9 mouse cellular contexts compared by ENCODE assay signal in the genomic region with DNA sequence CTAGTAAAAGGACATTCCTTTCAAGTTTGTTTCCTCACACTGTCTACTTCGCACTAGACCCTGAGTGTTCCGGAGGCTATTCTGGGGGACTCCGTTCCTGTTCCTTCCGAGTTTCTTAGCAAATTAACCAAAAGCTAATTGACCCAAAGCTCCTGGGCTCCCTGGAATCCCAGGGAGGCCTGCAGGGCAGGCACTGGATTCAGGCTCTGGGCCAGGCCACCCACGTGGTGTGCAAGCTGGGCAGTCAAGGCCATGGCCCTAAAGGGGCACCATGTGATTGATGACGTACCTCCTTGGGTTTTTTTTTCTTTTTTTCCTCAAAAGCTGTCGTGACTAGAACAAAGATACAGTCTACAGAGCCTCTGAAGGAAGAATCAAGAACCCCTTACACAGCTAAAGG.
A peak's percentile ranks its signal among the peaks of the same experiment; 100 is the strongest.
DNase-seq lines count a peak whose midpoint lies in the region; ATAC-seq and TF ChIP-seq lines count a peak whose summit lies in the region.
"Had no signal": no experiment of that assay in that cellular context is flagged by ENCODE, and none has a peak within 500 bp of the region (broad histone marks: within the 10 kb centered on the region; RNA-seq: fewer than 3 reads in every experiment).

No protein-coding gene starts in this region.

- H3K27ac ChIP-seq in forebrain, postnatal 0 days (ENCODE audit: low read depth, low read length): no peak overlapping the region
- H3K27ac ChIP-seq in forebrain, embryonic 11.5 days (ENCODE audit: low read depth, low read length): no peak overlapping the region
- H3K27ac ChIP-seq: hindbrain, embryonic 14.5 days; liver, embryonic 12.5 days had no signal

- no peak overlapping the region for H3K4me3 ChIP-seq in forebrain, postnatal 0 days (ENCODE audit: low read depth, low read length)
- H3K4me3 ChIP-seq in forebrain, embryonic 11.5 days (ENCODE audit: low read depth, low read length): no peak overlapping the region
- H3K4me3 ChIP-seq: liver, embryonic 12.5 days had no signal

- H3K36me3 ChIP-seq in forebrain, postnatal 0 days (ENCODE audit: insufficient read depth): no peaks in the 10 kb centered on the region
- no peaks in the 10 kb centered on the region for H3K36me3 ChIP-seq in forebrain, embryonic 11.5 days (ENCODE audit: control insufficient read depth, insufficient read depth, low read length)
- H3K36me3 ChIP-seq: liver, embryonic 12.5 days had no signal

- WGBS in forebrain, postnatal 0 days: 39% methylated on average over 7 of the region's 7 CpGs
- WGBS in forebrain, embryonic 11.5 days: 53% methylated on average over 7 of the region's 7 CpGs

- no peak for DNase-seq in forebrain, postnatal 0 days
- no peak for DNase-seq in forebrain, embryonic 11.5 days (ENCODE audit: low spot score)
- DNase-seq in Muller cell, postnatal 12 days (ENCODE audit: inconsistent ontology term): peak; percentile 14
- DNase-seq in adipocyte (ENCODE audit: low spot score): peak; percentile 8
- DNase-seq in kidney, adult 8-10 months: peak; percentile 14 to 32
- no peak for DNase-seq in heart, postnatal 36 days

- H3K4me2 ChIP-seq in forebrain, postnatal 0 days (ENCODE audit: low read depth): no peak overlapping the region
- no peak overlapping the region for H3K4me2 ChIP-seq in forebrain, embryonic 11.5 days (ENCODE audit: low read depth, low read length, severe bottlenecking)
- H3K4me2 ChIP-seq: hindbrain, embryonic 14.5 days; liver, embryonic 12.5 days had no signal

- ATAC-seq in forebrain, postnatal 0 days: peak; percentile 71
- ATAC-seq in forebrain, embryonic 11.5 days (replicated peaks; ENCODE audit: low FRiP score): no peak
- no peak for ATAC-seq in megakaryocyte-erythroid progenitor cell, adult 5-6 weeks (replicated peaks; ENCODE audit: low FRiP score, low TSS enrichment, poor library complexity, severe bottlenecking)
- ATAC-seq: liver, embryonic 12.5 days had no signal

- H3K9ac ChIP-seq in forebrain, postnatal 0 days: no peak overlapping the region
- H3K9ac ChIP-seq in forebrain, embryonic 11.5 days (ENCODE audit: low read length): no peak overlapping the region
- H3K9ac ChIP-seq: hindbrain, embryonic 14.5 days; liver, embryonic 12.5 days had no signal

- no peaks in the 10 kb centered on the region for H3K9me3 ChIP-seq in forebrain, postnatal 0 days (ENCODE audit: low read length)
- H3K9me3 ChIP-seq in forebrain, embryonic 11.5 days (ENCODE audit: control insufficient read depth, low read length): no peaks in the 10 kb centered on the region
- H3K9me3 ChIP-seq: liver, embryonic 12.5 days had no signal

- TF ChIP-seq CTCF in forebrain, postnatal 0 days (IDR thresholded peaks at IDR 0.05; ENCODE audit: low read depth): no peak

- H3K4me1 ChIP-seq in forebrain, postnatal 0 days (ENCODE audit: insufficient read depth): no peaks in the 10 kb centered on the region
- no peaks in the 10 kb centered on the region for H3K4me1 ChIP-seq in forebrain, embryonic 11.5 days (replicated peaks; ENCODE audit: control insufficient read depth, insufficient read depth, low read length)
- H3K4me1 ChIP-seq: liver, embryonic 12.5 days had no signal

- intact Hi-C loops in heart, postnatal 36 days (cut with DNase I): no loop called here

- no peaks in the 10 kb centered on the region for H3K27me3 ChIP-seq in forebrain, postnatal 0 days (ENCODE audit: insufficient read depth, low read length)
- H3K27me3 ChIP-seq in forebrain, embryonic 11.5 days (ENCODE audit: control insufficient read depth, insufficient read depth, low read length): no peaks in the 10 kb centered on the region
- H3K27me3 ChIP-seq: liver, embryonic 12.5 days had no signal

Comparison
In these comparisons a context has a peak if more than half of its experiments do, and no peak if none do; other contexts are left out.
1. DNase-seq: peak in Muller cell, postnatal 12 days (single experiment), adipocyte (single experiment) and kidney, adult 8-10 months (2 of 2); none in forebrain, postnatal 0 days (single experiment), forebrain, embryonic 11.5 days (single experiment) and heart, postnatal 36 days (0 of 2).